Comparison of ENCODE assay signal across 1 mouse cellular context in genomic region chr4:88550161-88550945, GRCm38 (mm10).
TF ChIP-seq lines count a peak whose summit lies in the region.

No protein-coding gene starts in this region.

TF ChIP-seq in CH12.LX, 34 proteins besides CTCF, POLR2A, EP300 and RAD21 (continued from another document):
- TF ChIP-seq TCF12 (IDR thresholded peaks at IDR 0.05; ENCODE audit: low read depth, low read length) (peak; percentile 46; the same call in 1 of the 2 replicates), MYC (IDR thresholded peaks at IDR 0.05; ENCODE audit: low read depth, low read length) (no peak), MXI1 (IDR thresholded peaks at IDR 0.05; ENCODE audit: low read depth, low read length) (peak; percentile 34; the same call in 1 of the 2 replicates), E2F4 (IDR thresholded peaks at IDR 0.05; ENCODE audit: insufficient replicate concordance, low read depth, low read length) (no peak), UBTF (IDR thresholded peaks at IDR 0.05; ENCODE audit: low read depth, low read length) (no peak), NRF1 (IDR thresholded peaks at IDR 0.05; ENCODE audit: low read depth, low read length) (no peak), GABPA (IDR thresholded peaks at IDR 0.05; ENCODE audit: insufficient replicate concordance, low read depth, low read length) (no peak), MEF2A (IDR thresholded peaks at IDR 0.05; ENCODE audit: borderline replicate concordance, low read depth, low read length) (peak; percentile 55; the same call in 1 of the 2 replicates), KAT2A (IDR thresholded peaks at IDR 0.05; ENCODE audit: insufficient replicate concordance, low read length) (no peak), JUN (IDR thresholded peaks at IDR 0.05; ENCODE audit: insufficient read depth, low read depth, low read length) (0 out of 2 replicates have a peak, but pooled peaks have one; percentile 16), HCFC1 (IDR thresholded peaks at IDR 0.05; ENCODE audit: low read depth, low read length) (peak; percentile 52; the same call in 1 of the 2 replicates), SMC3 (IDR thresholded peaks at IDR 0.05; ENCODE audit: low read depth, low read length) (peak; percentile 72), ETS1 (conservative IDR thresholded peaks at IDR 0.05; ENCODE audit: low read depth, low read length) (peak; percentile 51)
